Mouse (Mus musculus): ENCODE data around the gene Adh7. TPM values are rescaled to one million over a fixed set of nuclear protein-coding genes. Genes with fewer than 3 reads are reported as not detected.

The Adh7 gene
- polyA plus RNA-seq, 1 experiment from 2014 or later, result 0.41 TPM

DNA sequence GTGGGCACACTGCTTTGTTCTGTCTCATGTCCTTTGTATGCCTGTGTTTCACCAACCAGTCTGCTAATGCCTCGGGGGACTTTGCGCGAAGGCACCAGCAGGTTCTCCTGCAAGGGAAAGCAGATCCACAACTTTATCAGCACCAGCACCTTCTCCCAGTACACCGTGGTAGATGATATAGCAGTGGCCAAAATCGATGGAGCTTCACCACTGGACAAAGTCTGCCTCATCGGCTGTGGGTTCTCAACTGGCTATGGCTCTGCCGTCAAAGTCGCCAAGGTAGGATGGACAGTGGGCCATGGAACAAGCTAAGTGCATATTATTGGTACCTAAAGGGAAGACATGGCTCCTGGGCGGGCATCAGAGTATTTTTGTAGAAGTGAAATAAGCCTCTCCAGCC is 65.0 kb downstream of the Adh7 start:
- no peaks in the 10 kb centered on the region for H3K36me3 ChIP-seq (replicated peaks; ENCODE audit: control insufficient read depth, insufficient read depth)
- no peaks in the 10 kb centered on the region for H3K9me3 ChIP-seq (ENCODE audit: control insufficient read depth, low read length)
- ATAC-seq (ENCODE audit: low FRiP score) (no peak), DNase-seq (ENCODE audit: low spot score) (no peak)
- H3K4me3 ChIP-seq (replicated peaks; ENCODE audit: low read length), result no peak overlapping the region
- H3K27me3 ChIP-seq (ENCODE audit: control insufficient read depth, insufficient read depth, low read length), result no peaks in the 10 kb centered on the region
- H3K9ac ChIP-seq, result no peak overlapping the region
- H3K27ac ChIP-seq, result no peak overlapping the region
- no peaks in the 10 kb centered on the region for H3K4me1 ChIP-seq (replicated peaks; ENCODE audit: control insufficient read depth, insufficient read depth, low read length)
- WGBS, result 67% methylated on average over 9 of the region's 9 CpGs
- no peak overlapping the region for H3K4me2 ChIP-seq (replicated peaks)

Other genes with a start within 250 kb of the Adh7 start
- gene Dapp1, start 236.2 kb upstream of the Adh7 start, polyA plus RNA-seq (2014; fragmentation: Nextera tagmentation; extraction: Ambion mirVana), result 2.8 and 3.0 TPM in 2 replicates
- gene 1110002E22Rik, start 152.7 kb upstream of the Adh7 start, polyA plus RNA-seq (2014; fragmentation: Nextera tagmentation; extraction: Ambion mirVana), result 0.07 and 0.10 TPM in 2 replicates
- 0.29 TPM in 1 of 2 replicates, not detected in the other for gene Gm5105, start 150.4 kb upstream of the Adh7 start, polyA plus RNA-seq (2014; fragmentation: Nextera tagmentation; extraction: Ambion mirVana)
- 7.7 and 9.5 TPM in 2 replicates for gene Trmt10a, start 74.3 kb upstream of the Adh7 start, polyA plus RNA-seq (2014; fragmentation: Nextera tagmentation; extraction: Ambion mirVana)
- gene Mttp, start 72.8 kb upstream of the Adh7 start, polyA plus RNA-seq (2014; fragmentation: Nextera tagmentation; extraction: Ambion mirVana), result 7.6 and 8.4 TPM in 2 replicates
- gene 4930579F01Rik, start 23.9 kb upstream of the Adh7 start, polyA plus RNA-seq (2014; fragmentation: Nextera tagmentation; extraction: Ambion mirVana), result not detected in 2 replicates
- gene Adh1, start 43.2 kb downstream of the Adh7 start, polyA plus RNA-seq (2014; fragmentation: Nextera tagmentation; extraction: Ambion mirVana), result 1.3 and 1.6 TPM in 2 replicates
- not detected in 2 replicates for gene Adh6a, start 95.5 kb downstream of the Adh7 start, polyA plus RNA-seq (2014; fragmentation: Nextera tagmentation; extraction: Ambion mirVana)
- 0.16 and 0.29 TPM in 2 replicates for gene Adh6b, start 124.0 kb downstream of the Adh7 start, polyA plus RNA-seq (2014; fragmentation: Nextera tagmentation; extraction: Ambion mirVana)
- gene Adh4, start 197.7 kb downstream of the Adh7 start, polyA plus RNA-seq (2014; fragmentation: Nextera tagmentation; extraction: Ambion mirVana), result 0.58 TPM in 1 of 2 replicates, not detected in the other
- gene Adh5, start 225.3 kb downstream of the Adh7 start, polyA plus RNA-seq (2014; fragmentation: Nextera tagmentation; extraction: Ambion mirVana), result 196 and 198 TPM in 2 replicates